Mouse (Mus musculus) urinary bladder, postnatal 4 days (tissue): ENCODE measurements around the gene Ak4.
"Not testable (repeated sequence)": the region's sequence is repeated elsewhere in the genome, so short reads cannot be mapped to it uniquely, and the experiment has no call there.

Source experiments
- DNase-seq, 2 experiments: peaks; one replicate each; pipeline ENCODE4 v3.0.0; 2021 to 2022; ENCODE audit warnings: low spot score in 2 of 2

Ak4 gene

DNA sequence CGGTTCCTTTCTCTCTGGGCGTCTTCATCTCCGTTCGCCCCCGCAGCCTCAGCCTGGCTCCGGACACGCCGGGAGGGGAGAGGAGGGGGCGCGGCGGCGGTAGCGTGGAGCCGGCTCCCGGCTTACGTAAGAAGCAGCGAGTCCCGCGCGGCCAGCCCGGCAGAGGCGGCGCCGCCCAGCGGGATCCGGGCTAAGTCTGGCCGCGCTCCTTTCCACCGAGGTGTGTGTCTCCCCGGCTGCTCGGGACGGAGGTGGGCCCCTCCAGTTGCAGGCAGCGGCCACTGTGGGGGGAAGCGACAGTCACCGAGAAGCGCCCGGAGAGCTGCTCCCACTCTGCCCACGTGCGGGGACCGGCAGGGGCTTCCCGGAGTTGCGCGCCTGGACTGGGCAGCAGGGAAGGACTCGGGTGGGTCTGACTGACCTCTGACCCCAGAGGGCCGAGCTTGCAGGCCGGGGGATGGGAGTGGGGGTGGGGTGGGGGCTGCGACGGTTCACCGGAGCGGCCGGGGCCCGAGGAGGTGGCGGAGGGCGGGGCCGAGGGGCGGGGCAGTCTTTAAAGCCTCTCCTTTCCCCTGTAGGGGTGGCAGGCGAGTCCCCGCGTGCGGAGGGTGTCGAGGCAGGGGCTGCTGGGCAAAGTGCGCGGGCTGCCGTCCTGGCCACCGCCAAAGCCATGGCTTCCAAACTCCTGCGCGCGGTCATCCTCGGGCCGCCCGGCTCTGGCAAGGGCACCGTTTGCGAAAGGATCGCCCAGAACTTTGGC lies at the start of gene Ak4:
Gene Ak4 (plus strand): TSS at position 127 of the 760 bp plus-strand sequence.
- peak in 1 of 2 experiments; percentile 22 for DNase-seq

GRCm38 (mm10) chr4:101369738-101370275 lies 49.3 kb upstream of the Ak4 start:
- DNase-seq = no peak

GRCm38 (mm10) chr4:101372283-101372682 lies 46.8 kb upstream of the Ak4 start:
- DNase-seq = no peak

- no peak for DNase-seq
Observed at GRCm38 (mm10) chr4:101372751-101373150, 46.3 kb upstream of the Ak4 start.

DNA sequence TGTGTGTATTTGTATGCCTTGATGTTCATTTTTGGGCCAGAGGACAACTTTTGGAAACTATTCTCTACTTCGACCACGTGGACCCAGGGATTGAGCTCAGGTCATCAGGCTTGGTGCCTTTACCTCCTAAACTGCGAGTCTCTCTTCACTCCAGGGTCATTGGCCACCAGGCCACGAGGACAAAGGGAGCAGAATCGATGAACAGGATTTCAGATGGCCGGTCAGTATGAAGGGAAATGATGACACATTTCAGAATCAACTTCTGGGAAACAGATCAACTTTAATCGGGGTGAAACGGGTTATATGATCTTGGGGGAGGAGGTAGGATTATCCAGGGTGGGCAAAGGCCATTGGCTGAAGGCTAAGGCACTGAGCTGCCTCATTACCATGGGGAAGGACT lies 45.0 kb upstream of the Ak4 start:
- DNase-seq = no peak

DNA sequence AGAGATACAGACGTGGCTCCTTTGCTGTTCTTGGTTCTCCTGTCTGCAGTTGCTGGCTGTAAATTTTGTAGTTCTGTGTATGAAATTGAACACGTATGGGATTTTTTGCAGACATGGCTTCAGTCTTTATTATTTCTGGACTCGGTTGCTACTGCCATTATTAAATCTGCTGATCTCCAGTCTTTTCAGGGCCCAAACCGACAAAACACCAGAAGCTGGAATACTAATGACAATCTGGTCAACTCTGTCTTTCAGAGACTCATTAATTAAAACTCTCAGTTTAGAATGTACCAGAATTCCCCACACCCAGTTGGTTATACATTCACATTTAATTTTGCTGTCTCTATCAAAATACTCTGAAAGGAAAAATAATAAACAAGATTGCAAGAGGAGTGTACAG lies 42.2 kb upstream of the Ak4 start:
- DNase-seq = no peak

GRCm38 (mm10) chr4:101378241-101378640 lies 40.8 kb upstream of the Ak4 start:
- no peak for DNase-seq

- DNase-seq = no peak
Observed at GRCm38 (mm10) chr4:101378778-101379177, 40.3 kb upstream of the Ak4 start.

DNA sequence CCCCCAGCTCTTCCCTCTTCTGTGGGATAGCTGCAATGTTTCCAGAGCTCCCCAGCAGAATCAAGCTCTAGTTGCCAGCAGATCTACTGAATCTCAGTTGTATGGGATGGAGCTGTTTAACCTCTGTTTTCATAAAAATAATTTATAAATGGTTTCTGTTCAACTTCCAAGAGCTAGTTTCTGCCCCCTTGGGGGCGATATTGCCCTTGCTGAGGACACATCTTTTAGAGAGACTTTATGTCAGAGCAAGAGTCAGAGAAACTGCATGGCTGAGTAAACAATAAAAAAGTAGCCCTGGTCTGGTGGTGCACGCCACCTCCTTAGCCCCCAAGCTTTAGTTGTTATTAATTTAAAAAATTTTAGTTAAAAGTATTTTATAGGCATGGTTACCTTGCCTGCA lies 34.1 kb upstream of the Ak4 start:
- no peak for DNase-seq

DNA sequence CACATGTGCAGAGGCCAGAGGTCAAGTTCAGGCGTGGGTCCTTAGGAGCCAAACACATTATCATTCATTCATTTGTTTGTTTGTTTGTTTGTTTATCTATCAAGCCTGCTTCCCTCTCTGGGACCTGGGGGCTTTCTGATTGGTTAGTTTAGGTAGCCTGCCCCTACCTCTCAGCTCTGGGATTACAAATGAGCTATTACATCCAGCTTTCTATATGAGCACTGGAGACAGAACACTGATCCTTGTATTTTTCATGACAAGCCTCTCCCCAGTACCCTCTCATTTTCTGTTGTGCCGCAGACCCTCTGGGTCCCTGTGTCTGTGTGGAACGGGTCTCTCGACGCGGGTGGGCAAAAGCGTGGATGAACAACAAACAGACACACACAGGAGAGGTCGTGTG lies 30.8 kb upstream of the Ak4 start:
- DNase-seq = no peak

DNA sequence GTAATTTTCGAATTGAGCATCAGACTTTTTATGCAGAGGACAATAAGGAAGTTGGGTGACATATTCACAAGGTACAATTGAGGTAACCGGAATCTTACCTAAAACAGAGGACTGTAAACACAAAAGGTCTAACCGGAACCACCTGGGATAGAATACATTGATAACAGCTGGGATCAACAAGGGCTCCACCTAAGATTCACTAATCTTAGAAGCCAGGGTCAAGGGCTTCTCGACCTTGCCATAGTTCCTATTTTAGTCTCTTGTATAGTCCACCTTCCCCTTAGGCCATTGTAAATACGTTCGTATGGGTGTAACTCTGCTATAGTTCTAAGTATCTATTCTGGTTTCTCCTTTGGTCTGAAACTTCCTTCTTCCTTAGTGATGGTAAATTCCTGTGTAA lies 30.4 kb upstream of the Ak4 start:
- not testable (repeated sequence) for DNase-seq

DNA sequence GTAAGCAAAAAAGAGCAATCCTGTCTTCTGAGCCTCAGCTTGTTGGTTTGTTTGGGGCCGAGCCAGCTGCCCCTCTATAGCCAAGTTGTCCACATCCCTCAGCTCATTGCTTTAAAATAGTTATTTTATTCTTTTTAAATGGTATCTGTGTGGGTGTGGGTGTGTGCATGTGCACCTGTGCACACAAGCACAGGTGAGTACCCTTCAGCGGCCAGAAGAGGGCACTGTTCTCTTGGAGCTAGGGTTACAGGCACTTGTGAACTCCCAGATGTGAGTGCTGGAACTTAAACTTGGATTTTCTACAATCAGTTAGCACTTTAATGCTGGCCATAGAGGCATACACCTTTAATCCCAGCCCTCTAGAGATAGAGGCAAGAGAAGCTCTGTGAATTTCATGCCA lies 26.8 kb upstream of the Ak4 start:
- no peak for DNase-seq

DNA sequence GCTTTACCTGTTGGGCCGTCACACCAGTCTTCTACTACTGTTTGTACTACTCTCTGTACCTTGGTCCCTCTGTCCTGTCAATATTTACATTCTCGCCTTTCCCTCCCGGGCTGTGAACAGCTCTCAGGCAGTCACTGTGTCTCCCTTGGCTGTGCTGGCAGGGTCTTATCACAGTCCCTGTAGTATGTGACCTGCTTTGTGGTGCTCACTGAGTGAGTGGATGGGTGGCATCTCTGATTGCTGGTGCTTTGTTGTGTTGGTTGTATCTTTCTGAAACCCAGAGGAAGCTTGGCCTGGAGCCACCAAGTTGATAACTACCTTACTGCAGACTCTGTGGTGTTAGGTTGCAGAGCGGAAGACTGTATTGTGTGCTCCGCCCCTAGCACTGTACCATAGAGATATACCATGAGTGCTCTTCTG lies 25.8 kb upstream of the Ak4 start:
- DNase-seq = no peak

DNA sequence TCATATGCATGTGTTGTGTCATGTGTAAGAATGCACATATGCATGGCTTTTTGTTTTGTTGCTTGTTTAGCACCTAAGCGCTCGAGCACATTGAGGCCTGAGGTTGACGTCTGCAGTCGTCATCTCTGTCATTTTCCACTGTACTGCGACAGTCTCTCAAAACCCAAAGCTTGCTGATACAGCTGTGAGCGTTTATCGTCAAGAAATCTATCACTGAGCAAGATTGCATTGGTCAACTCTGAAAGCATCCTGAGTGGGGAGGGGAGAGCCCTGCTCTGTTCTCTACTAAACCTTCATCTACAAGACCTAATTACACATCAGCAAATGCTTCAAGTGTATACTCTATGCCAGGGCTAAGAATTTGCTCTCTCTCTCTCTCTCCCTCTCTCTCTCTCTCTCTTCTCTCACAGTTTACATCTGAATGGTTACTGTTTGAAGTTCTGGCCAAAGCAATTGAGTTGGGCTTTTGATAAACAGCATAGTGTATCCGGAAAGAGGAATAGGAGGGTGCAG lies 24.0 kb upstream of the Ak4 start:
- no peak for DNase-seq

DNA sequence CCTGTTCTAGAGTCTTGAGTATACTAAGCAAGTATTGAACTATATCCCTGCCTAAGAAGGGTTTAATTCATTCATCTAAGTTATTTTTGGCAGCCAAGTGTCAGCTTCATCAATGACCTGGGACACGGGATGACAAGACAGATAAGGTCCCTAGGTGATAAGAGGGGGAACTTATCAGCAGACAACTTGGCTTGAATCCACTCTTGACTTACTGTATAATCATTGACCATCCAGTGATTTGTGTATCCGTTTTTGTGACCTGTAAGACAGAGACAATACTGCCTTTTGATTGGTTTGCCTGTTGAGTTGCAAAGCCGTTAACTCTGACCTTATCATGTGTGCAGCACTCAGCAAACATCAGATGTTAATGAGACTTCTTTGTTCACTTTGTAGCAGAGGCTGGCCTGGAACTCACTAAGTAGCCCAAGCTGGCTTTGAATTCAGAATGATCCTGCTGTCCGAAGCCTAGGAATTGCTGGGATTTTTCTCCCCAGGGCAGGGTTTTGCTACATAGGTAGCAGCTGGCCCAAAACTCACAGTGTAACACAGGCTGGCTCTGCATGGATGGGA lies 19.0 kb upstream of the Ak4 start:
- DNase-seq = no peak

DNA sequence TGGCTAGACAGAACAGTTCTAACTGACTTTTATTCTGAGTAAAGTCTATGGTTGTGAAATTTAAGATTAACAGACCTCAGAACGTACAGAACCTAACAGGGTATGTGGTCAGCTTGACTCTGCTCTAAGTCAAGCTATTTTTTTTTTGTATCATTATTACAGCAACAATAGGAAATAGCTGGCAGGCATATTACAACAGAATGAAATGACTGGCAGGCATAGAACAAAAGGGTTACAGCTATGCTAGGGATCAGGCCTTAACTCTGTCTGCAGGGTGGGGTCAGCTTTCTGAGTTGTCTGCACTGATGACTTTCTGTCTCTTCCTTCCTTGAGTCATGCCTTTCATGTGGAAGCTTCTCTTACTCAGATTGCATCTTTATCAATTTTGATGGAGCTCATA lies 17.1 kb upstream of the Ak4 start:
- DNase-seq = no peak

DNA sequence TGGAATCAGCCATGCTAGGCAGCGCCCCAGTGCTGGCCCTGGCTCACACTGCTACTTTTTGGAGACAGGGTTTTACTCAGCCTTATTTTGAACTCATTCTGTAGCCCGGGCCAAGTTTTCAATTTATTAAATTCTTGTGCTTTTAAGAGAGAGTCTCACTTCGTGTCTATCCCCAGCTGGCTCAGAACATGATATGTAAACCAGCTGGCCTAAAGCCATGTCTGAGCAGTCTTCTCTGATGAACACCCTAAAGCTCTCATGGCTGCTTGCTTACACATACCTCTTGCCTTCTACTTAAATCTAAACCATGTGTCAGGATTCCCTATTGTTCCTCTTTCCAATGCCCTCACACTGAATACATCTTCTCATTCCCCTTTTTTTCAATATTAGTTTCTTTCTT lies 14.2 kb upstream of the Ak4 start:
- DNase-seq = no peak

DNA sequence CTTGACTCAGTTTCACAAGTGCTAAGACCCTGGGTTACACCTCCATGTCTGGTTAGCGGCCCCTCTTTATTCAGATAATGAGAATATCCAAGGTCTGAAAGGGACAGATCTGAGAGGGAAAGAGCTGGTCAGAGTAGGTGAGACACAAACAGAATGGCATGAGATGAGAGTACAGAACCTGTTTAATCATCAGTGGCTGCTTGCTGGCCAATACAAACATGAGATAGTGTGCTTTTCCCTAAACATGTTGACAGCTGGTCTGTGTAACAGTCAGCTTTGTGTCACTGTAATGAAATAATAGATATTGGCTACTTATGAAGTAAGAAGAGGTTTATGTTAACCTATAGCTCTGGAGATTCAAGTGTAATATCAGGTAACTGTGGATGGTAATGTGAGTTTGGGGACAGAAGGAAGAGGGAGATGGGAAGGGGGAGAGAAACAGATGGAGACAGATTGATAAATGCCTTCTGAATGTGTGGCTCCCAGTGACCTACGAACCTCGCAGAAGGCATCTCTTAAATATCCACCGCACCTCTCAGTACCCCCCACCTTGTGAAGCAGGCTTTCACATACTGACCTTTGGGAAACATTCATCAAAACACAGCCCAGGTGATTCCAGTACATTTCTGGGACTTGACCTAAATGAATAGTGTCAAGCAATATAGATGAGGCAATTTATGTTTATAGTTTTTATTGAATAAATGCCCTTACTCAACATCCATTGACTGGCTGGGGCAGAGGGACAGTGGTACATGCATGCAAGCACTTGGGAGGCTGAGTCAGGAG lies 12.5 kb upstream of the Ak4 start:
- DNase-seq = no peak

DNA sequence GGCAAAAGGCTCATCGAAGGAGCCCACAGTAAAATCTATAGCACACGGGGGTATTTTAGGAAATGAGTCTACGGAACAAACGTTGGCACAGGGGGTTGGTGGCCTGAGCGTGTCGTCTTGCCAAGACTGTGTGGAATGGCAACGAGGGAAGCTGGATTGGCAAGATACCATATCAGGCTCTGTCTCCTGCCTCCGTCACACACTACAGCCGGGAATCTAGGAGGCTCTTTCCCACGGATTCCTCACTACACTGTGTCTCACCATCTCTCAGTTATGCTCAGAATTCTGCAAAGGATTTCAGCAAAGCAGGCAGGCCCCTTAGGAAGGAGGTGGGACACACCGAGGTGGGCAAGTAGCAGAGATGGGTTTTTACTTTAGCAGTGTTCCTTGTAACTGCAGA lies 2.1 kb upstream of the Ak4 start:
- no peak for DNase-seq

DNA sequence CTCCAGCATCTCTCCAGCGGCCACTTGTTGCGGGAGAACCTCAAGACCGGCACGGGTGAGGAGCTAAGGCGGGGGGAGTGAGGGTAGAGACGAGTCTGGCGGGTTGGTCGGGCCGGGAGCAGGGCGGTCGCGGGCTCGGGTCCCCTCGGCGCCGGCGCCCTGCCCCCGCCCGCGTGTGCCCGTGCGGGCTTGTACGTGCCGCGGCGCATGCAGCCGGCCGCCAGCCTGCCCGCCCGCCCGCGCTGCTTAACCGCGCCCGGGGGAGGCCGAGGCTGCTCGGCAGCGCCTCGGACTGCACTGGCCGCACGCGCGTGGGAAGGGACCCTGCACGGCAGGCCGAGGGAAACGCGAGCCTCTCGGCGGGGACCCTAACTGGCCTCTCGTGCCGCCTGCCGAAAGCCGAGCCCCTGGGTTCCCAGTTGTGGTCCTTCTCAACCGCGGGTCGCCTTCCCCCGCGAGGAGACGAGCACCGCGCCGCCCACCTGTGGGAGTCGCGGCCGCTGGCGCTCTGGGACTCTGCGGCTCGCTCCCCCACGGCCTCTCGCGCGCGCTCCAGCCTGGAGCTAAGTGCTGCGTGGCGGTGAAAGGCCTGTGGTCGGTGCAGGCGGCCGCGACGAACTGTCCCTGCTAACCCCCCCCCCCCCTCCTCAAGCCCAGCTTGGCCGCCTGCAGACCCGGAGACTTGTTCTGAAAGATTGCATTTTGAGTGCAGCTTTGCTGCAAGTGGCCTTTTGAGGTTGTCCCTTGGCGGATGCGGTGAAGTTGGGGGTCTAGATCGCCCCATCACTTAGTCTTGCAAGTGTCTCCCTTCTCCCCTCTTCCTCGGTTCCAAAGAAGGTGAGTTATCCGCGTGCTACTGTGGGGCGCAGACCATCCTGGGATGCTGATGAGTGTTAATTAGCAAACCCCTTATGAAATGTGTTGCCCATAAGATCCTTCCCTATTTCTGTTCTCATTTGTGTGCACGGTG lies 1.1 kb downstream of the Ak4 start:
- DNase-seq = no peak

DNA sequence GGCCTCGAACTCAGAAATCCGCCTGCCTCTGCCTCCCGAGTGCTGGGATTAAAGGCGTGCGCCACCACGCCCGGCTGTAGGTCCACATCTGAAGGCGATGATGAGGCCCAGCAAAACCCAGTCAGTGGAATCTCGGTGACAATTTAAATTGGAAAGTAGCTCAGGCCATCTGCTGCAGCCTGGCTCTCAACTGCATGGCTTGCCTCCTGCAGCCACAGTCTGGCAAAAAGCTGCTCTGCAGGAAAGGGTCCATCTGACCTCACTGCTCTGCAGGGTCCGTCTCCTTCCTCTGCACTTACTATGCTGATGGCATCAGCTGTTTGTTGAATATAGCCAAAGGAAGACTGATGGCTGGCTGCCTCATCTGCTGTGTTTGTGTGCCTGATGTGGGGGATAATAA lies 3.9 kb downstream of the Ak4 start:
- no peak for DNase-seq
